Mouse (Mus musculus) embryo, embryonic 11 days (tissue): ENCODE measurements around the gene Topbp1.
A peak's percentile ranks its signal among the peaks of the same experiment; 100 is the strongest.
"Not testable (repeated sequence)": the region's sequence is repeated elsewhere in the genome, so short reads cannot be mapped to it uniquely, and the experiment has no call there.

Experiments used
- DNase-seq: peaks from one replicate; pipeline ENCODE4 v3.0.0-alpha.2; 2015

Topbp1 gene

DNA sequence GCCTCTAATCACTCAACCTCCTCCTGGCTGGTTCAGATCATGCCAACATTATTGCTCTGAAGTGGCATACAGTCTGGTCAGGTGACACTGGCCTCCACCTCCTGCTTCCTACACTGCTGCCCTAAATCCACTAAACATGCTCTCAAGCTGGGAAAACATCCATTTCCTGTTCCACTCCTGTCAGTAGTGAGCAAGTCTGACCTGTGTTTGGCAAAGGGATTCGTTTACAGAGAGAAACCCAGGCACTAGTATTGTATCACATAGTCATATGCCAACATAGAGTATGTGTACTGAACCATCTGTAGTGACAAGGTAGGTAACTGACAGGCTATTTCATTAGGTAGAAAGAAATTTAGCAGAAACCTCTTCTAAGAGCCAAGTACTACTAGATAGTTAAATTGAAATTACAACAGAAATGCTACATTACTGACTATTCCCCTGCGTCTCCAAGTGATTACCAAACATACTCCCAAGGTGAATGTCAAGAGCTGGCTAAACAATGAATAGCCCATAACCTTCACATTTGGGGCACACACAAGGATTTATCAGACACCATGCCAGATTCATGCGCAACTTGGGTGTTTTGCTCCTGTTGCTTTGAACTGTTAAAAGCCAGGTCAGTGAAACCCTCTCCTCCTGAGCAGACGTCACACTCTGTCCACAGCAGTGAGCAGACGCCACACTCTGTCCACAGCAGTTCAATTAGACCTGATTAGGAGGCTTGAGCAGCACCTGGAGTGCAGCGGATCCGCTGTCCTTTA lies 48.7 kb downstream of the Topbp1 start:
- DNase-seq = not testable (repeated sequence)

DNA sequence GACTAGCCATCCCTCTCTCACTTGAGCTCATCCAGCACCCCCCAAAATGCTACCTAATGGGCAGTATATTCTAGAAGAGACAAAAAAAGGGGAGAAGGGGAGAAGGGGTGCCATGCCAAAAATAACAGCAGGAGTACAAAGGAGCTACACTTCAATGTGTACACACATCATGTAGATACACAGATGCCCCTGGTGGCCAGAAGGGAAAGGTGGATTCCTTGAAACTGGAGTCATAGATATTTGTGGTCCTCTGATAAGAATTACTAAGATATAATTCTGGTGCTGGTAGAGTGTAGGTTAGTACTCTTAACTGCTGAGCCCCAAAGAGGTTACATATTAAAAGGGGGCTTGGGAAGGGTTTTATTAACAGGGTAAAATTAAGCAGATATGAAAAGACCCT lies 52.9 kb downstream of the Topbp1 start:
- DNase-seq = no peak

DNA sequence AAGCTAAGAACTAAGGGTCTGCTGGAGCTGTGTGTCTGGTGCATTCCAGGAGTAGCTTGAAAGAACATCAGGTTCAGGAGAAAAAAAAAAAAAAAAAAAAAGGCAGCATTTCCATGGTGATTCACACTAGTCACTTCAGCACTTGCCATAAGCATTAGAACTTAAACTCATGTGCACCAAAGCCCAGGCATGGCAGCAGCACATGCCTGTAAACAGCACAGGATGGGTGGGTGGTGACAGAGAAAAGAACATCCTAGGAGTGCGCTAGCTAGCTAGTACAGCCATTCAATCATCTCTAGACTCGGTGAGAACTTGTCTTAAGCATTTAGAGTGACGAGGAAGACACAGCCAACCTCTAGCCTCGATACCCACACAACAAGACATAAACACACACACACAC lies 53.5 kb downstream of the Topbp1 start:
- DNase-seq = no peak

- no peak for DNase-seq
These were observed 55.6 kb downstream of the Topbp1 start for GRCm38 (mm10) chr9:103360642-103361041.

- no peak for DNase-seq
These were observed 58.1 kb downstream of the Topbp1 start for GRCm38 (mm10) chr9:103363088-103363487.

GRCm38 (mm10) chr9:103363730-103364417 lies 58.9 kb downstream of the Topbp1 start:
- peak; percentile 66 for DNase-seq

GRCm38 (mm10) chr9:103364601-103365289 lies 59.7 kb downstream of the Topbp1 start:
- peak; percentile 83 for DNase-seq

- DNase-seq = peak; percentile 100
These were observed 60.6 kb downstream of the Topbp1 start, which contains the start of gene Cdv3 for GRCm38 (mm10) chr9:103365290-103366247. Gene Cdv3, minus strand, starts transcription at chr9:103365840.

DNA sequence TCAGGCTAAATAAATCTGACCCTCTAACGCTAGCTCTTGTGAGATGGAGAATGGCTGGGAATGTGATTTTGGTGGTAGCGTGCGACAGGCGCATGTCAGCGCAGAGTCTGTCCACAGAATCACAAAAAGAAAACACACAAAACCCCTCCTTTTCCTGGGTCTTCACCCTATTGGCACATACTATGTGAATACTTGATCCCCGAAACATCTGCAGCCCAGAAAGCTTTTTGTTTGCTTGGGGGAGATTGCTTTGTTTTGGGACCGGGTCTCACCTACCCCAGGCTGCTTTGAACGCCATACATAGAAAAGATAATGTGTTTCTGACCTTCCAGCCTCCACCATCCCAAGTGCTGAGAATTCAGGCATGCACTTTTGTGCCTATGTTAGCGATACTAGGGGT lies 61.3 kb downstream of the Topbp1 start:
- no peak for DNase-seq

- DNase-seq = no peak
These were observed 64.9 kb downstream of the Topbp1 start for GRCm38 (mm10) chr9:103369951-103370350.

- no peak for DNase-seq
These were observed 67.4 kb downstream of the Topbp1 start for GRCm38 (mm10) chr9:103372271-103373010.

- DNase-seq = no peak
These were observed 71.6 kb downstream of the Topbp1 start for GRCm38 (mm10) chr9:103376346-103377320.

DNA sequence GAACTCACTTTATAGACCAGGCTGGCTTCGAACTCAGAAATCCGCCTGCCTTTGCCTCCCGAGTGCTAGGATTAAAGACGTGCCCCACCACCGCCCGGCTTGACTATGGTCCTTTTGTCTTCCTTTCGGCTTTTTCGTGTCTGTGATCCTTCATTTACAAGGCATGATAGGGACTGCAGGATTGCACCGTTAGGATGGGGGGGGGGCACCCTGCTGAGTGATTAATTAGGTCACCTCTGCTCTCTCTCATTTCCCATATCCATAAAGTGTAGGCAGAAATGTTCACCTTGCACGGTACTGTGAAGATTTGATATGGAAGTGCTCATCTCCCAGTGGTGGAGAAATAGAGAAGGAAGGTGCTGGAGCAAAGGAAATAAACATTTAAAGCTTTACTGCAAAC lies 73.7 kb downstream of the Topbp1 start:
- DNase-seq = no peak

- DNase-seq = no peak
These were observed 74.2 kb downstream of the Topbp1 start for GRCm38 (mm10) chr9:103379199-103379598.

GRCm38 (mm10) chr9:103380566-103380965 lies 75.6 kb downstream of the Topbp1 start:
- no peak for DNase-seq

- DNase-seq = no peak
These were observed 78.0 kb downstream of the Topbp1 start for GRCm38 (mm10) chr9:103382989-103383388.

DNA sequence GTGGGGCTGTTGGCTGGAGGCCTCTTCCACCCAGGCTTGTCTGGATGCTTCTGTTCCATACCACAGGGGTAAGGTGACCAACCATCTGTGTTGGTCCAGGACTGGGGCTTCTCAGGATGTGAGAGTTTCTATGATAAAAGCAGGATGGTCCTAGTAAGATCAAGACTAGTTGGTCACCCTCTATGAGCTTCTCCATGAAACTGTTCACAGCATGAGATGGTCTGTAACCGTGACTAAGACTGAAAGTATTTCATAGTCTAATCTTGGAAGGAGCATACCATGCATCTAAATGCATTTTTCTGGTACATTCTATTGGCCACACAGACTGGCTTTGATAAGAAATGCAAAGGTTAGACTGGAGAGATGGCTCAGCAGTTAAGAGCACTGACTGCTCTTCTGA lies 78.6 kb downstream of the Topbp1 start:
- DNase-seq = no peak

- DNase-seq = no peak
These were observed 79.3 kb downstream of the Topbp1 start for GRCm38 (mm10) chr9:103384141-103384796.

GRCm38 (mm10) chr9:103385600-103385999 lies 80.6 kb downstream of the Topbp1 start:
- DNase-seq = no peak

GRCm38 (mm10) chr9:103386573-103386972 lies 81.6 kb downstream of the Topbp1 start:
- no peak for DNase-seq
